Comparison of ENCODE assay signal across 13 mouse cellular contexts in genomic region chr1:152454536-152454935, GRCm38 (mm10). TPM values are rescaled to one million over a fixed set of nuclear protein-coding genes. Genes with fewer than 3 reads are reported as not detected.
"Had no signal": no experiment of that assay in that cellular context is flagged by ENCODE, and none has a peak within 500 bp of the region (broad histone marks: within the 10 kb centered on the region; RNA-seq: fewer than 3 reads in every experiment).

No protein-coding gene starts in this region.

- H3K4me2 ChIP-seq: limb, embryonic 13.5 days; neural tube, embryonic 12.5 days; stomach, embryonic 15.5 days had no signal

- DNase-seq: kidney, postnatal 14 days; left cerebral cortex, postnatal 4 days; lung, adult 18-20 months; right cerebral cortex, postnatal 14 days; thymus, adult 2 months; thymus, postnatal 25 days had no signal

- H3K27me3 ChIP-seq: limb, embryonic 13.5 days; neural tube, embryonic 12.5 days; stomach, embryonic 15.5 days had no signal

- H3K27ac ChIP-seq: limb, embryonic 13.5 days; liver, embryonic 14.5 days; midbrain, embryonic 10.5 days; neural tube, embryonic 12.5 days; stomach, embryonic 15.5 days had no signal

- H3K4me3 ChIP-seq: limb, embryonic 13.5 days; midbrain, embryonic 10.5 days; myocyte; neural tube, embryonic 12.5 days; stomach, embryonic 15.5 days had no signal

- H3K9me3 ChIP-seq: limb, embryonic 13.5 days; midbrain, embryonic 10.5 days; neural tube, embryonic 12.5 days; stomach, embryonic 15.5 days had no signal

- H3K4me1 ChIP-seq: stomach, embryonic 15.5 days had no signal

- H3K9ac ChIP-seq: limb, embryonic 13.5 days; liver, embryonic 14.5 days; neural tube, embryonic 12.5 days; stomach, embryonic 15.5 days had no signal

- H3K36me3 ChIP-seq: limb, embryonic 13.5 days; midbrain, embryonic 10.5 days; neural tube, embryonic 12.5 days; stomach, embryonic 15.5 days had no signal

RNA-seq across cellular contexts. Expression of gene Colgalt2, which starts 54.9 kb away (rescaled TPM):
- total RNA-seq: megakaryocyte, adult 5-6 weeks had no signal
- polyA plus RNA-seq: myocyte had no signal
